Mouse (Mus musculus) liver, embryonic 14.5 days (tissue): ENCODE results near the gene Hoxb1. TPM values are rescaled to one million over a fixed set of nuclear protein-coding genes. Genes with fewer than 3 reads are reported as not detected.

Experiments used
- ATAC-seq: fragments of 200-750 bp; cut with Nextera tagmentation; 2 replicates; pipeline ENCODE4 v1.8.0; 2017; ENCODE audit warnings: moderate number of reproducible peaks, mild to moderate bottlenecking, moderate library complexity; ENCODE audit not compliant: insufficient read depth
- DNase-seq, 3 experiments: peaks; one replicate each; pipeline ENCODE4 v3.0.0-alpha.2; 2012 to 2013; ENCODE audit warnings: low read depth in 3 of 3, low spot score in 3 of 3
- H3K27ac ChIP-seq: fragments of 300-500 bp; sonication (generic); 2 replicates; pipeline ENCODE4 v1.5.1; 2014; ENCODE audit warnings: moderate library complexity, mild to moderate bottlenecking, control low read depth, inconsistent platforms
- H3K27me3 ChIP-seq: fragments of 300-500 bp; sonication (generic); 2 replicates; pipeline ENCODE4 v1.6.1; 2014; ENCODE audit warnings: mild to moderate bottlenecking, low read length, moderate library complexity; ENCODE audit not compliant: control insufficient read depth, insufficient read depth
- H3K36me3 ChIP-seq: fragments of 300-500 bp; sonication (generic); replicated peaks from 2 replicates; pipeline ENCODE4 v1.6.1; 2014; ENCODE audit warnings: low read depth; ENCODE audit not compliant: control insufficient read depth, insufficient read depth
- H3K4me1 ChIP-seq, 2 experiments: fragments of 200-500 bp in 1 of 2; fragments of 300-500 bp in 1 of 2; sonication (generic) in 1 of 2; replicated peaks; 2 replicates each; pipeline ENCODE4 v1.6.1; 2012 to 2014; ENCODE audit warnings: antibody characterized with exemption in 1 of 2, inconsistent platforms in 1 of 2, low read length in 1 of 2; ENCODE audit not compliant: control insufficient read depth in 2 of 2, insufficient read depth in 2 of 2
- H3K4me2 ChIP-seq: fragments of 300-500 bp; sonication (generic); 2 replicates; pipeline ENCODE4 v1.6.1; 2014; ENCODE audit warnings: low read depth, mild to moderate bottlenecking, control low read depth, moderate library complexity
- H3K4me3 ChIP-seq, 2 experiments: fragments of 200-500 bp in 1 of 2; fragments of 300-500 bp in 1 of 2; sonication (generic) in 1 of 2; 2 replicates each; pipeline ENCODE4 v1.5.1; 2012 to 2014; ENCODE audit warnings: low read depth in 2 of 2, low read length in 2 of 2, mild to moderate bottlenecking in 2 of 2, control low read depth in 1 of 2, inconsistent platforms in 1 of 2, moderate library complexity in 1 of 2; ENCODE audit not compliant: insufficient read depth in 1 of 2
- H3K9ac ChIP-seq: fragments of 300-500 bp; sonication (generic); replicated peaks from 2 replicates; pipeline ENCODE4 v1.6.1; 2014; ENCODE audit warnings: mild to moderate bottlenecking, control low read depth, moderate library complexity
- H3K9me3 ChIP-seq: fragments of 300-500 bp; sonication (generic); 2 replicates; pipeline ENCODE4 v1.6.1; 2016; ENCODE audit warnings: low read length, mixed read lengths; ENCODE audit not compliant: control insufficient read depth
- CTCF ChIP-seq: IDR thresholded peaks from 2 replicates; pipeline ENCODE4 v1.5.1; 2016; ENCODE audit warnings: antibody characterized with exemption, low read depth, control low read depth
- EP300 ChIP-seq: IDR thresholded peaks from 2 replicates; pipeline ENCODE4 v1.6.1; 2016; ENCODE audit warnings: antibody characterized with exemption, low read depth
- WGBS: fragments of 180-500 bp; shearing (Covaris S2); extraction: QIAGEN DNeasy Blood & Tissue Kit; methylation state at CpG from one replicate; pipeline ENCODE4 v1.1.7; 2014; ENCODE audit not compliant: insufficient replicate concordance; 5-methylcytosine and 5-hydroxymethylcytosine counted together
- polyA plus RNA-seq, 2 experiments: library from polyadenylated mRNA; depleted of rRNA in 1 of 2; stranded (reverse) in 1 of 2; unstranded in 1 of 2; fragments of >200 nt; fragmentation: Nextera tagmentation in 1 of 2; extraction: Ambion mirVana in 1 of 2; gene quantifications; 2 replicates each; pipeline versions ENCODE4 v1.2.1 to v1.2.3; 2012 to 2014

Gene Hoxb1
- polyA plus RNA-seq, 2 experiments, result 0.02 TPM; not detected in 1

- DNase-seq (no peak), ATAC-seq (no peak)
- WGBS, result 31% methylated on average over 7 of the region's 7 CpGs
- TF ChIP-seq EP300 (no peak), CTCF (no peak)
- Histone ChIP-seq H3K4me2 (no peak overlapping the region), H3K4me3 (no peak overlapping the region), H3K27me3 (peaks cover 63% of the 10 kb centered on the region), H3K4me1 (no peaks in the 10 kb centered on the region), H3K9ac (no peak overlapping the region), H3K27ac (no peak overlapping the region), H3K9me3 (no peaks in the 10 kb centered on the region), H3K36me3 (no peaks in the 10 kb centered on the region)
Observed at GRCm38 (mm10) chr11:96369140-96369539, 3.6 kb downstream of the Hoxb1 start.

- no peak for ATAC-seq
- H3K4me1 ChIP-seq, result no peaks in the 10 kb centered on the region
Observed at GRCm38 (mm10) chr11:96371726-96372125, 6.2 kb downstream of the Hoxb1 start.

GRCm38 (mm10) chr11:96372519-96372918 is 7.0 kb downstream of the Hoxb1 start:
- no peak for DNase-seq
- Histone ChIP-seq H3K4me2 (no peak overlapping the region), H3K9me3 (no peaks in the 10 kb centered on the region), H3K36me3 (no peaks in the 10 kb centered on the region), H3K9ac (no peak overlapping the region), H3K27ac (no peak overlapping the region), H3K27me3 (peaks cover 50% of the 10 kb centered on the region), H3K4me1 (no peaks in the 10 kb centered on the region), H3K4me3 (no peak overlapping the region)
- 15% methylated on average over 3 of the region's 3 CpGs for WGBS
- no peak for TF ChIP-seq CTCF
- TF ChIP-seq EP300, result no peak
- no peak for ATAC-seq

More at GRCm38 (mm10) chr11:96371726-96372125, 6.2 kb downstream of the Hoxb1 start:
- no peak overlapping the region for H3K4me2 ChIP-seq
- no peaks in the 10 kb centered on the region for H3K9me3 ChIP-seq
- H3K36me3 ChIP-seq, result no peaks in the 10 kb centered on the region
- H3K27me3 ChIP-seq, result peaks cover 57% of the 10 kb centered on the region
- TF ChIP-seq EP300 (no peak), CTCF (no peak)
- H3K9ac ChIP-seq, result no peak overlapping the region
- H3K27ac ChIP-seq, result no peak overlapping the region
- DNase-seq, result no peak
- no peak overlapping the region for H3K4me3 ChIP-seq
- 39% methylated on average over 3 of the region's 3 CpGs for WGBS

- no peaks in the 10 kb centered on the region for H3K9me3 ChIP-seq
- H3K27ac ChIP-seq, result no peak overlapping the region
- 23% methylated on average over 7 of the region's 7 CpGs for WGBS
- H3K36me3 ChIP-seq, result no peaks in the 10 kb centered on the region
- DNase-seq (no peak), ATAC-seq (no peak)
- peaks cover 33% of the 10 kb centered on the region for H3K27me3 ChIP-seq
- no peak overlapping the region for H3K4me3 ChIP-seq
- H3K4me2 ChIP-seq, result no peak overlapping the region
- no peak for TF ChIP-seq EP300
- TF ChIP-seq CTCF, result no peak
- H3K4me1 ChIP-seq, result no peaks in the 10 kb centered on the region
- H3K9ac ChIP-seq, result no peak overlapping the region
Observed at GRCm38 (mm10) chr11:96374810-96375209, 9.3 kb downstream of the Hoxb1 start.

- ATAC-seq (no peak), DNase-seq (no peak)
- Histone ChIP-seq H3K27ac (no peak overlapping the region), H3K9ac (no peak overlapping the region), H3K4me2 (no peak overlapping the region), H3K9me3 (no peaks in the 10 kb centered on the region), H3K27me3 (no peaks in the 10 kb centered on the region), H3K36me3 (no peaks in the 10 kb centered on the region), H3K4me3 (no peak overlapping the region), H3K4me1 (no peaks in the 10 kb centered on the region)
- no peak for TF ChIP-seq EP300
- no peak for TF ChIP-seq CTCF
- 36% methylated on average over 5 of the region's 5 CpGs for WGBS
Observed at GRCm38 (mm10) chr11:96383381-96383780, 17.8 kb downstream of the Hoxb1 start.

GRCm38 (mm10) chr11:96387635-96388034 is 22.1 kb downstream of the Hoxb1 start:
- H3K27ac ChIP-seq, result no peak overlapping the region
- H3K36me3 ChIP-seq, result no peaks in the 10 kb centered on the region
- no peak overlapping the region for H3K4me2 ChIP-seq
- TF ChIP-seq EP300, result no peak
- WGBS, result 57% methylated on average over 2 of the region's 2 CpGs
- DNase-seq (no peak), ATAC-seq (no peak)
- H3K9ac ChIP-seq, result no peak overlapping the region
- H3K27me3 ChIP-seq, result no peaks in the 10 kb centered on the region
- H3K4me1 ChIP-seq, result no peaks in the 10 kb centered on the region
- H3K9me3 ChIP-seq, result no peaks in the 10 kb centered on the region
- no peak overlapping the region for H3K4me3 ChIP-seq
